Mouse (Mus musculus) neural tube, embryonic 13.5 days (tissue): ENCODE results near the gene Tulp4. TPM values are rescaled to one million over a fixed set of nuclear protein-coding genes. Genes with fewer than 3 reads are reported as not detected.

Experiments used
- ATAC-seq: fragments of 200-750 bp; cut with Nextera tagmentation; 2 replicates; pipeline ENCODE4 v1.8.0; 2017; ENCODE audit warnings: low read depth, mild to moderate bottlenecking, moderate TSS enrichment, moderate library complexity
- H3K27ac ChIP-seq: fragments of 300-500 bp; sonication (generic); replicated peaks from 2 replicates; pipeline ENCODE4 v1.5.1; 2015; ENCODE audit warnings: moderate library complexity, mild to moderate bottlenecking, inconsistent platforms
- H3K27me3 ChIP-seq: fragments of 300-500 bp; sonication (generic); 2 replicates; pipeline ENCODE4 v1.6.1; 2015; ENCODE audit warnings: mild to moderate bottlenecking, inconsistent platforms
- H3K36me3 ChIP-seq: fragments of 300-500 bp; sonication (generic); 2 replicates; pipeline ENCODE4 v1.6.1; 2015; ENCODE audit warnings: mild to moderate bottlenecking, inconsistent platforms
- H3K4me1 ChIP-seq: fragments of 300-500 bp; sonication (generic); replicated peaks from 2 replicates; pipeline ENCODE4 v1.6.1; 2015; ENCODE audit warnings: inconsistent platforms
- H3K4me2 ChIP-seq: fragments of 300-500 bp; sonication (generic); 2 replicates; pipeline ENCODE4 v1.6.1; 2015; ENCODE audit warnings: inconsistent platforms, mild to moderate bottlenecking, moderate library complexity
- H3K4me3 ChIP-seq: fragments of 300-500 bp; sonication (generic); 2 replicates; pipeline ENCODE4 v1.5.1; 2015; ENCODE audit warnings: mild to moderate bottlenecking, inconsistent platforms
- H3K9ac ChIP-seq: fragments of 300-500 bp; sonication (generic); 2 replicates; pipeline ENCODE4 v1.6.1; 2015; ENCODE audit warnings: moderate library complexity, mild to moderate bottlenecking, inconsistent platforms
- H3K9me3 ChIP-seq: fragments of 300-500 bp; sonication (generic); 2 replicates; pipeline ENCODE4 v1.6.1; 2016; ENCODE audit warnings: inconsistent platforms
- WGBS: fragments of 180-500 bp; shearing (Covaris S2); methylation state at CpG from one replicate; pipeline ENCODE4 v1.1.7; 2015; 5-methylcytosine and 5-hydroxymethylcytosine counted together
- polyA plus RNA-seq: library from polyadenylated mRNA; unstranded; fragments of >200 nt; fragmentation: Nextera tagmentation; extraction: Ambion mirVana; gene quantifications from 2 replicates; pipeline ENCODE4 v1.2.1, GENCODE M21; 2015

The Tulp4 gene
- polyA plus RNA-seq, 1 experiment from 2014 or later = 145 TPM

- no peak overlapping the region for H3K4me3 ChIP-seq
- no peak overlapping the region for H3K9ac ChIP-seq
- peak overlapping the region; percentile 34; the same call in 1 of the 2 replicates for H3K27ac ChIP-seq
- ATAC-seq = no peak
- no peak overlapping the region for H3K4me2 ChIP-seq
- peaks cover 11% of the 10 kb centered on the region for H3K4me1 ChIP-seq
- WGBS = 75% methylated on average over 7 of the region's 7 CpGs
- no peaks in the 10 kb centered on the region for H3K27me3 ChIP-seq
- H3K9me3 ChIP-seq = no peaks in the 10 kb centered on the region
- H3K36me3 ChIP-seq = peaks cover 11% of the 10 kb centered on the region
Observed at GRCm38 (mm10) chr17:6172440-6172839, 66.2 kb downstream of the Tulp4 start.

- Histone ChIP-seq H3K9me3 (no peaks in the 10 kb centered on the region), H3K36me3 (peaks cover 18% of the 10 kb centered on the region), H3K9ac (no peak overlapping the region), H3K27me3 (no peaks in the 10 kb centered on the region), H3K4me2 (no peak overlapping the region), H3K27ac (peak overlapping the region; percentile 34), H3K4me3 (no peak overlapping the region), H3K4me1 (peaks cover 15% of the 10 kb centered on the region)
- WGBS = 71% methylated on average over 5 of the region's 5 CpGs
- no peak for ATAC-seq
Observed at GRCm38 (mm10) chr17:6172926-6173690, 66.9 kb downstream of the Tulp4 start.

- H3K9ac ChIP-seq = no peak overlapping the region
- no peaks in the 10 kb centered on the region for H3K9me3 ChIP-seq
- H3K27me3 ChIP-seq = no peaks in the 10 kb centered on the region
- no peak for ATAC-seq
- no peak overlapping the region for H3K27ac ChIP-seq
- H3K36me3 ChIP-seq = peaks cover 25% of the 10 kb centered on the region
- 68% methylated on average over 1 of the region's 1 CpGs for WGBS
- H3K4me2 ChIP-seq = no peak overlapping the region
- H3K4me3 ChIP-seq = no peak overlapping the region
- peaks cover 29% of the 10 kb centered on the region for H3K4me1 ChIP-seq
Observed at GRCm38 (mm10) chr17:6174574-6174973, 68.3 kb downstream of the Tulp4 start.

- H3K9ac ChIP-seq = no peak overlapping the region
- no peaks in the 10 kb centered on the region for H3K27me3 ChIP-seq
- 60% methylated on average over 6 of the region's 6 CpGs for WGBS
- H3K36me3 ChIP-seq = peaks cover 30% of the 10 kb centered on the region
- peaks cover 37% of the 10 kb centered on the region for H3K4me1 ChIP-seq
- H3K4me2 ChIP-seq = no peak overlapping the region
- H3K4me3 ChIP-seq = no peak overlapping the region
- no peak overlapping the region for H3K27ac ChIP-seq
- no peaks in the 10 kb centered on the region for H3K9me3 ChIP-seq
- no peak for ATAC-seq
Observed at GRCm38 (mm10) chr17:6178564-6179267, 72.5 kb downstream of the Tulp4 start.

- H3K36me3 ChIP-seq = peaks cover 30% of the 10 kb centered on the region
- 31% methylated on average over 4 of the region's 4 CpGs for WGBS
- no peak for ATAC-seq
- H3K4me1 ChIP-seq = peaks cover 37% of the 10 kb centered on the region
- H3K27ac ChIP-seq = peak overlapping the region; percentile 64
- no peak overlapping the region for H3K4me2 ChIP-seq
- H3K4me3 ChIP-seq = no peak overlapping the region
- no peaks in the 10 kb centered on the region for H3K27me3 ChIP-seq
- H3K9ac ChIP-seq = no peak overlapping the region
- H3K9me3 ChIP-seq = no peaks in the 10 kb centered on the region
Observed at GRCm38 (mm10) chr17:6179389-6179788, 73.2 kb downstream of the Tulp4 start.

GRCm38 (mm10) chr17:6180421-6180820 lies 74.2 kb downstream of the Tulp4 start:
- Histone ChIP-seq H3K4me3 (no peak overlapping the region), H3K27me3 (no peaks in the 10 kb centered on the region), H3K9me3 (no peaks in the 10 kb centered on the region), H3K36me3 (peaks cover 36% of the 10 kb centered on the region), H3K27ac (peak overlapping the region; percentile 69), H3K9ac (no peak overlapping the region), H3K4me2 (no peak overlapping the region), H3K4me1 (peaks cover 37% of the 10 kb centered on the region)
- 16% methylated on average over 3 of the region's 3 CpGs for WGBS
- peak; percentile 62; the same call in 1 of the 2 replicates for ATAC-seq

GRCm38 (mm10) chr17:6182715-6183114 lies 76.5 kb downstream of the Tulp4 start:
- ATAC-seq = no peak
- Histone ChIP-seq H3K27ac (no peak overlapping the region), H3K4me2 (no peak overlapping the region), H3K4me1 (peaks cover 37% of the 10 kb centered on the region), H3K36me3 (peaks cover 43% of the 10 kb centered on the region), H3K9ac (no peak overlapping the region), H3K4me3 (no peak overlapping the region), H3K9me3 (no peaks in the 10 kb centered on the region), H3K27me3 (no peaks in the 10 kb centered on the region)
- 63% methylated on average over 4 of the region's 4 CpGs for WGBS

GRCm38 (mm10) chr17:6186651-6187050 lies 80.4 kb downstream of the Tulp4 start:
- Histone ChIP-seq H3K4me3 (no peak overlapping the region), H3K9ac (no peak overlapping the region), H3K4me1 (peaks cover 2% of the 10 kb centered on the region; the same call in 1 of the 2 replicates), H3K36me3 (peaks cover 57% of the 10 kb centered on the region), H3K27me3 (no peaks in the 10 kb centered on the region), H3K4me2 (no peak overlapping the region), H3K27ac (no peak overlapping the region), H3K9me3 (no peaks in the 10 kb centered on the region)
- 95% methylated on average over 4 of the region's 4 CpGs for WGBS
- no peak for ATAC-seq

- H3K27ac ChIP-seq = no peak overlapping the region
- H3K4me2 ChIP-seq = no peak overlapping the region
- 96% methylated on average over 8 of the region's 8 CpGs for WGBS
- no peaks in the 10 kb centered on the region for H3K27me3 ChIP-seq
- H3K9me3 ChIP-seq = no peaks in the 10 kb centered on the region
- H3K36me3 ChIP-seq = peaks cover 61% of the 10 kb centered on the region
- H3K4me3 ChIP-seq = no peak overlapping the region
- no peak overlapping the region for H3K9ac ChIP-seq
- no peak for ATAC-seq
- H3K4me1 ChIP-seq = no peaks in the 10 kb centered on the region
Observed at GRCm38 (mm10) chr17:6187183-6187582, 80.9 kb downstream of the Tulp4 start.

GRCm38 (mm10) chr17:6189207-6189606 lies 83.0 kb downstream of the Tulp4 start:
- no peak overlapping the region for H3K4me2 ChIP-seq
- 89% methylated on average over 5 of the region's 5 CpGs for WGBS
- H3K9ac ChIP-seq = no peak overlapping the region

GRCm38 (mm10) chr17:6192275-6192674 lies 86.0 kb downstream of the Tulp4 start:
- Histone ChIP-seq H3K9ac (no peak overlapping the region), H3K36me3 (peaks cover 64% of the 10 kb centered on the region), H3K4me3 (no peak overlapping the region), H3K4me2 (no peak overlapping the region), H3K9me3 (no peaks in the 10 kb centered on the region), H3K4me1 (no peaks in the 10 kb centered on the region), H3K27me3 (no peaks in the 10 kb centered on the region), H3K27ac (no peak overlapping the region)
- ATAC-seq = no peak
- 86% methylated on average over 6 of the region's 6 CpGs for WGBS

More at GRCm38 (mm10) chr17:6189207-6189606, 83.0 kb downstream of the Tulp4 start:
- Histone ChIP-seq H3K36me3 (peaks cover 76% of the 10 kb centered on the region), H3K9me3 (no peaks in the 10 kb centered on the region), H3K27ac (no peak overlapping the region), H3K4me1 (no peaks in the 10 kb centered on the region), H3K4me3 (no peak overlapping the region), H3K27me3 (no peaks in the 10 kb centered on the region)
- ATAC-seq = no peak

- Histone ChIP-seq H3K36me3 (peaks cover 69% of the 10 kb centered on the region), H3K9me3 (no peaks in the 10 kb centered on the region), H3K4me2 (no peak overlapping the region), H3K27me3 (no peaks in the 10 kb centered on the region), H3K27ac (no peak overlapping the region), H3K4me3 (no peak overlapping the region), H3K4me1 (no peaks in the 10 kb centered on the region), H3K9ac (no peak overlapping the region)
- WGBS = 79% methylated on average over 1 of the region's 1 CpGs
- ATAC-seq = no peak
Observed at GRCm38 (mm10) chr17:6195390-6195789, 89.2 kb downstream of the Tulp4 start.
